Mouse (Mus musculus) forebrain, embryonic 12.5 days (tissue): ENCODE measurements at regions not wholly inside any gene's neighbourhood (a gene's known extent, or its start where the extent isn't known, plus 50 kb on each side); places are given as distances from the start of the nearest gene placed in this dataset.

Experiments
- ATAC-seq: fragments of 200-750 bp; cut with Nextera tagmentation; 2 replicates; pipeline ENCODE4 v1.8.0; 2017; ENCODE audit warnings: moderate TSS enrichment; ENCODE audit not compliant: low FRiP score
- H3K27ac ChIP-seq: fragments of 300-500 bp; sonication (generic); 2 replicates; pipeline ENCODE4 v1.5.1; 2016; ENCODE audit warnings: mild to moderate bottlenecking
- H3K27me3 ChIP-seq: fragments of 300-500 bp; sonication (generic); 2 replicates; pipeline ENCODE4 v1.6.1; 2016; ENCODE audit warnings: mild to moderate bottlenecking
- H3K36me3 ChIP-seq: fragments of 300-500 bp; sonication (generic); replicated peaks from 2 replicates; pipeline ENCODE4 v1.6.1; 2016; ENCODE audit warnings: mild to moderate bottlenecking
- H3K4me1 ChIP-seq: fragments of 300-500 bp; sonication (generic); 2 replicates; pipeline ENCODE4 v1.6.1; 2016
- H3K4me2 ChIP-seq: fragments of 300-500 bp; sonication (generic); 2 replicates; pipeline ENCODE4 v1.6.1; 2016; ENCODE audit warnings: mild to moderate bottlenecking, moderate library complexity
- H3K4me3 ChIP-seq: fragments of 300-500 bp; sonication (generic); replicated peaks from 2 replicates; pipeline ENCODE4 v1.5.1; 2016; ENCODE audit warnings: mild to moderate bottlenecking
- H3K9ac ChIP-seq: fragments of 300-500 bp; sonication (generic); 2 replicates; pipeline ENCODE4 v1.6.1; 2016; ENCODE audit warnings: mild to moderate bottlenecking
- H3K9me3 ChIP-seq: fragments of 300-500 bp; sonication (generic); 2 replicates; pipeline ENCODE4 v1.6.1; 2016
- WGBS: fragments of 180-500 bp; shearing (Covaris S2); methylation state at CpG from one replicate; pipeline ENCODE4 v1.1.7; 2016; 5-methylcytosine and 5-hydroxymethylcytosine counted together
- microRNA counts: library from miRNA; unstranded; fragments of <30 nt; microRNA quantifications from one replicate; lab custom pipeline; 2017
- microRNA-seq: library from miRNA; unstranded; fragments of <30 nt; microRNA quantifications from one replicate; pipeline ENCODE4, GENCODE M21; 2017

DNA sequence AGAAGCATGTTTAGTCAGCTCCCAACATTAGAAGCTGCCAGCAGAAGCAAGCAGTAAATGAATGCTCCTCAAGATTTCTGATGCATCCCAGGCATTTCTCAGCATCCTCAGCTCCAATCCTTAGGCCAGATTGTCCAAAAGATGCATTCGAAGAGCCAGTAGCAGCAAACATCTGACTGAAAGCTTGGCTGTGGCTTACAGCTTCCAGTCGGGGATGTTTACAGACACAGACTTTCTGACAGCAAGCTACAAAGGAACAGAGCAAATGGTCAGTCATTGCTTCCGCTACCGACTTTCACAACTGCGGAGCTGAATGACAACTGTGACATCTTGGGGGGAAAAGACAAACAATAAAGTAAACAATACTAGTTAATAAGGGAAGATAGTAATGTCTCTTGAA is 1840.3 kb upstream of the Lrrc6 start:
- H3K36me3 ChIP-seq = peaks cover 7% of the 10 kb centered on the region; the same call in 1 of the 2 replicates
- no peak overlapping the region for H3K27ac ChIP-seq
- H3K4me1 ChIP-seq = no peaks in the 10 kb centered on the region
- no peaks in the 10 kb centered on the region for H3K9me3 ChIP-seq
- H3K27me3 ChIP-seq = no peaks in the 10 kb centered on the region
- no peak overlapping the region for H3K9ac ChIP-seq
- 86% methylated on average over 5 of the region's 5 CpGs for WGBS
- no peak for ATAC-seq
- no peak overlapping the region for H3K4me2 ChIP-seq
- H3K4me3 ChIP-seq = no peak overlapping the region

DNA sequence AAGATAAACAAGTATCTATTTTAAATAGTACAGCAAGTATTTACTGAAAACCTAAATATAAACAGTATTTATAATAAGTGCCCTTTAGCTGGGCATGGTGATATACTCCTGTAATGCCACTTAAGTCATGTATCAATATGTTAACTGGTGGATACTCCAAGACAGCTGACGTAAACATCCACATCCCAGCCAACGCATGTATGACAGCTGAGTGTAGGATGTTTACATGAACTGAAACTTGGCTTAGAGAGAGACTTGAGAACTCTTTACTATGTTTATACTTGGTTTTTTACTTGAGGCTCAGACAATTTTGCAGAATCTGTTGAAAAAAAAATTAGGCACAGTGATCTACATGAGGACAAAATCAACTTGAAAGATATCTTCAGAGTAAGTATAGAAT is 1836.6 kb upstream of the Lrrc6 start:
- H3K4me1 ChIP-seq = no peaks in the 10 kb centered on the region
- no peaks in the 10 kb centered on the region for H3K9me3 ChIP-seq
- H3K9ac ChIP-seq = no peak overlapping the region
- H3K27ac ChIP-seq = no peak overlapping the region
- peaks cover 7% of the 10 kb centered on the region; the same call in 1 of the 2 replicates for H3K36me3 ChIP-seq
- 97% methylated on average over 2 of the region's 2 CpGs for WGBS
- H3K4me3 ChIP-seq = no peak overlapping the region
- no peak for ATAC-seq
- no peaks in the 10 kb centered on the region for H3K27me3 ChIP-seq
- no peak overlapping the region for H3K4me2 ChIP-seq

DNA sequence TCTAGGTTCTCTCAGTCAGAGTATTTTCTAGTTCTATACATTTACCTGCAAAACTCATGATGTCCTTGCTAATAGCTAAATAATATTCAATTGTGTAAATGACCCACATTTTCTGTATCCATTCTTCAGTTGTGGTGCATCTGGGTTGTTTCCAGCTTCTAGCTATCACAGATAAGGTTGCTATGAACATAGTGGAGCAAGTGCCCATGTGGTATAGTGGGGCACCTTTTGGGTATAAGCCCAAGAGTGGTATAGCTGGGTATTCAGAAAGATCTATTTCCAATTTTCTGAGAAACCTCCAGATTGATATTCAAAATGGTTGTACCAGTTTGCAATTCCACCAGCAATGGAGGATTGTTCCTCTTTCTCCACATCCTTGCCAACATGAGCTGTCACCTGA is 1835.1 kb upstream of the Lrrc6 start:
- no peak overlapping the region for H3K9ac ChIP-seq
- H3K27me3 ChIP-seq = no peaks in the 10 kb centered on the region
- H3K4me1 ChIP-seq = no peaks in the 10 kb centered on the region
- H3K36me3 ChIP-seq = peaks cover 3% of the 10 kb centered on the region; the same call in 1 of the 2 replicates
- H3K27ac ChIP-seq = no peak overlapping the region
- H3K4me3 ChIP-seq = no peak overlapping the region
- no peaks in the 10 kb centered on the region for H3K9me3 ChIP-seq
- H3K4me2 ChIP-seq = no peak overlapping the region
- no peak for ATAC-seq

DNA sequence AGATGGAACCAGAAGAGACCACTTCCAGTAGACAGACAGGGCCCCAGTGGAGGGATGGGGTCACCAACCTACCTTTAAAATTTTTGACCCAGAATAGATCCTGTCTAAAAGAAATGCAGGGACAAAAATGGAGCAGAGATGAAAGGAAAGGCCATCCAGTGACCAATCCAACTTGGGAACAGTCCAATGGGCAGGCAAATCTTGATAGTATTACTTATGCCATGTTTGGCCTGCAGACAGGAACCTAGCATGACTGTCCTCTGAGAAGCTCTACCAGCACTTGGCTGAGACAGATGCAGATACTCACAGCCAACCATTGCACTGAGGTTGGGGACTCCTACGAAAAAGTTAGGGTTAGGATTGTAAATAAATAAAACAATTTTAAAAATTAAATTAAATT is 1815.4 kb upstream of the Lrrc6 start:
- Histone ChIP-seq H3K4me2 (no peak overlapping the region), H3K4me1 (no peaks in the 10 kb centered on the region), H3K9me3 (no peaks in the 10 kb centered on the region), H3K27me3 (no peaks in the 10 kb centered on the region), H3K4me3 (no peak overlapping the region), H3K36me3 (no peaks in the 10 kb centered on the region), H3K9ac (no peak overlapping the region), H3K27ac (no peak overlapping the region)
- no peak for ATAC-seq
- WGBS = 86% methylated on average over 1 of the region's 1 CpGs

MicroRNA genes in the stretch of these regions (microRNA counts, 519-probe panel; counts per million panel counts)
- 2,589 counts per million, percentile 18 among the panel's probes with 10 or more counts for microRNA mmu-miR-30b (lab: Ali Mortazavi, UCI)
- microRNA mmu-miR-30d (lab: Ali Mortazavi, UCI) = 3,747 counts per million, percentile 39 among the panel's probes with 10 or more counts

Small RNAs in the stretch of these regions (microRNA-seq; reads per million reads assigned to microRNA genes)
- 165 reads per million, percentile 55 among the genes with 10 or more reads in this experiment for gene Mir30b
- 7,250 reads per million, percentile 92 among the genes with 10 or more reads in this experiment for gene Mir30d
